Mouse (Mus musculus) MEL (cell line): ENCODE results near the gene Ddx41. TPM values are rescaled to one million over a fixed set of nuclear protein-coding genes. Genes with fewer than 3 reads are reported as not detected.

Experiments
- DNase-seq: peaks from one replicate; pipeline ENCODE4 v3.0.0; 2011; ENCODE audit warnings: low read depth, low spot score
- H3K27ac ChIP-seq: 2 replicates; pipeline ENCODE4 v1.5.1; 2012; ENCODE audit warnings: low read depth, mild to moderate bottlenecking, control low read depth, low read length, moderate library complexity; ENCODE audit not compliant: control insufficient read depth
- H3K27me3 ChIP-seq, 2 experiments: fragments of 150-350 bp in 1 of 2; sonication (generic) in 1 of 2; 2 replicates each; pipeline ENCODE4 v1.6.1; 2012; ENCODE audit warnings: low read length in 2 of 2, mild to moderate bottlenecking in 2 of 2, improper control_type of control experiment in 1 of 2, moderate library complexity in 1 of 2; ENCODE audit not compliant: insufficient read depth in 2 of 2, control insufficient read depth in 1 of 2
- H3K36me3 ChIP-seq, 2 experiments: 2 replicates each; pipeline ENCODE4 v1.6.1; 2012 to 2014; ENCODE audit warnings: low read length in 2 of 2, improper control_type of control experiment in 1 of 2, inconsistent platforms in 1 of 2, mild to moderate bottlenecking in 1 of 2; ENCODE audit not compliant: insufficient read depth in 2 of 2, control insufficient read depth in 1 of 2
- H3K4me1 ChIP-seq, 2 experiments: fragments of 150-350 bp in 1 of 2; sonication (generic) in 1 of 2; 2 replicates each; pipeline ENCODE4 v1.6.1; 2012; ENCODE audit warnings: low read length in 2 of 2, improper control_type of control experiment in 1 of 2, mild to moderate bottlenecking in 1 of 2; ENCODE audit not compliant: insufficient read depth in 2 of 2, control insufficient read depth in 1 of 2
- H3K4me3 ChIP-seq, 2 experiments: fragments of 150-350 bp in 1 of 2; sonication (generic) in 1 of 2; 2 replicates each; pipeline ENCODE4 v1.5.1; 2012; ENCODE audit warnings: low read depth in 2 of 2, low read length in 2 of 2, mild to moderate bottlenecking in 2 of 2, moderate library complexity in 2 of 2, control low read depth in 1 of 2, improper control_type of control experiment in 1 of 2; ENCODE audit not compliant: control insufficient read depth in 1 of 2, insufficient read depth in 1 of 2
- H3K79me2 ChIP-seq: 2 replicates; pipeline ENCODE4 v1.6.1; 2012; ENCODE audit warnings: mild to moderate bottlenecking, low read length, moderate library complexity; ENCODE audit not compliant: control insufficient read depth, poor library complexity, insufficient read depth
- H3K9ac ChIP-seq: 2 replicates; pipeline ENCODE4 v1.6.1; 2012; ENCODE audit warnings: low read depth, mild to moderate bottlenecking, control low read depth, low read length, moderate library complexity; ENCODE audit not compliant: control insufficient read depth, poor library complexity, severe bottlenecking
- H3K9me3 ChIP-seq: fragments of 150-350 bp; sonication (generic); replicated peaks from 2 replicates; pipeline ENCODE4 v1.6.1; 2012; ENCODE audit warnings: mild to moderate bottlenecking, low read length, improper control_type of control experiment, moderate library complexity; ENCODE audit not compliant: insufficient read depth
- CHD1 ChIP-seq: IDR thresholded peaks from 2 replicates; pipeline ENCODE4 v1.6.1; 2012; ENCODE audit warnings: low read depth, mild to moderate bottlenecking, inconsistent platforms, low read length, improper control_type of control experiment
- ELF1 ChIP-seq: IDR thresholded peaks from 2 replicates; pipeline ENCODE4 v1.6.1; 2014; ENCODE audit warnings: low read depth, mild to moderate bottlenecking, inconsistent platforms, low read length, improper control_type of control experiment, moderate library complexity
- ETS1 ChIP-seq: IDR thresholded peaks from 2 replicates; pipeline ENCODE4 v1.6.1; 2012; ENCODE audit warnings: low read depth, mild to moderate bottlenecking, inconsistent platforms, low read length, improper control_type of control experiment, moderate library complexity
- HCFC1 ChIP-seq: IDR thresholded peaks from 2 replicates; pipeline ENCODE4 v1.6.1; 2012; ENCODE audit warnings: low read depth, mild to moderate bottlenecking, inconsistent platforms, low read length, improper control_type of control experiment, moderate library complexity
- MEF2A ChIP-seq: IDR thresholded peaks from 2 replicates; pipeline ENCODE4 v1.6.1; 2014; ENCODE audit warnings: low read depth, mild to moderate bottlenecking, inconsistent platforms, low read length, improper control_type of control experiment; ENCODE audit not compliant: poor library complexity, insufficient replicate concordance, severe bottlenecking; ENCODE audit errors: extremely low read depth
- MXI1 ChIP-seq: IDR thresholded peaks from 2 replicates; pipeline ENCODE4 v1.6.1; 2011; ENCODE audit warnings: mild to moderate bottlenecking, low read depth, low read length, improper control_type of control experiment
- MYC ChIP-seq: IDR thresholded peaks from 2 replicates; pipeline ENCODE4 v1.6.1; 2011; ENCODE audit warnings: low read depth, mild to moderate bottlenecking, low read length, improper control_type of control experiment, moderate library complexity
- NRF1 ChIP-seq: IDR thresholded peaks from 2 replicates; pipeline ENCODE4 v1.6.1; 2014; ENCODE audit warnings: low read depth, mild to moderate bottlenecking, inconsistent platforms, low read length, improper control_type of control experiment, moderate library complexity; ENCODE audit not compliant: poor library complexity, insufficient read depth, severe bottlenecking
- POLR2A ChIP-seq, 2 experiments: IDR thresholded peaks; 2 replicates each; pipeline ENCODE4 v1.6.1; 2011 to 2012; ENCODE audit warnings: low read length in 2 of 2, mild to moderate bottlenecking in 2 of 2, control low read depth in 1 of 2, improper control_type of control experiment in 1 of 2, low read depth in 1 of 2, moderate library complexity in 1 of 2; ENCODE audit not compliant: control insufficient read depth in 1 of 2, insufficient read depth in 1 of 2, poor library complexity in 1 of 2
- POLR2AphosphoS2 ChIP-seq: IDR thresholded peaks from 2 replicates; pipeline ENCODE4 v1.6.1; 2011; ENCODE audit warnings: low read length, improper control_type of control experiment
- RAD21 ChIP-seq: IDR thresholded peaks from 2 replicates; pipeline ENCODE4 v1.6.1; 2011; ENCODE audit warnings: mild to moderate bottlenecking, low read depth, low read length, improper control_type of control experiment
- RCOR1 ChIP-seq: IDR thresholded peaks from 2 replicates; pipeline ENCODE4 v1.6.1; 2012; ENCODE audit warnings: low read depth, mild to moderate bottlenecking, inconsistent platforms, low read length, improper control_type of control experiment
- TAL1 ChIP-seq: IDR thresholded peaks from 2 replicates; pipeline ENCODE4 v1.6.1; 2012; ENCODE audit warnings: mild to moderate bottlenecking, inconsistent platforms, low read length, moderate library complexity, mixed read lengths
- UBTF ChIP-seq: IDR thresholded peaks from 2 replicates; pipeline ENCODE4 v1.6.1; 2012; ENCODE audit warnings: low read depth, mild to moderate bottlenecking, inconsistent platforms, low read length, improper control_type of control experiment, moderate library complexity, borderline replicate concordance; ENCODE audit not compliant: insufficient read depth
- ZMIZ1 ChIP-seq: IDR thresholded peaks from 2 replicates; pipeline ENCODE4 v1.6.1; 2012; ENCODE audit warnings: low read depth, mild to moderate bottlenecking, inconsistent platforms, low read length, improper control_type of control experiment, moderate library complexity
- polyA plus RNA-seq, 2 experiments: library from polyadenylated mRNA; stranded (reverse) in 1 of 2; unstranded in 1 of 2; fragments of >175 nt in 1 of 2; fragments of >200 nt in 1 of 2; gene quantifications; 2 replicates each; pipeline versions ENCODE4 v1.2.1 to v1.2.4; 2012; ENCODE audit warnings: low replicate concordance in 2 of 2, low read depth in 1 of 2; ENCODE audit not compliant: insufficient read length in 2 of 2, insufficient read depth in 1 of 2, missing spikeins in 1 of 2
- total RNA-seq: library from RNA; depleted of rRNA; stranded (reverse); fragments of 300-350 nt; gene quantifications from 2 replicates; pipeline ENCODE4 v1.2.3, GENCODE M21; 2012

Ddx41 gene
- total and polyA plus RNA-seq, 3 experiments, result 58.5 to 88.8 TPM; not detected in 1

GRCm38 (mm10) chr13:55506697-55507096, 29.8 kb downstream of the Ddx41 start:
- H3K27me3 ChIP-seq, result no peaks in the 10 kb centered on the region
- TF ChIP-seq MEF2A, result no peak
- H3K36me3 ChIP-seq, result peaks cover 0 to 22% of the 10 kb centered on the region in 2 experiments; a peak in 2 of 4 replicates

GRCm38 (mm10) chr13:55505810-55506209, 30.6 kb downstream of the Ddx41 start:
- H3K79me2 ChIP-seq, result no peaks in the 10 kb centered on the region
- H3K4me1 ChIP-seq, result peaks cover 12 to 16% of the 10 kb centered on the region in 2 experiments
- H3K9me3 ChIP-seq, result no peaks in the 10 kb centered on the region
- H3K27me3 ChIP-seq, result no peaks in the 10 kb centered on the region
- no peak for DNase-seq
- H3K9ac ChIP-seq, result no peak overlapping the region
- peaks cover 0 to 13% of the 10 kb centered on the region in 2 experiments; a peak in 2 of 4 replicates for H3K36me3 ChIP-seq
- H3K27ac ChIP-seq, result no peak overlapping the region
- no peak overlapping the region for H3K4me3 ChIP-seq
- TF ChIP-seq CHD1, result no peak
- no peak for TF ChIP-seq UBTF
- no peak for TF ChIP-seq RAD21
- TF ChIP-seq RCOR1, result no peak
- no peak for TF ChIP-seq POLR2A (IDR thresholded peaks at IDR 0.05; ENCODE audit: control insufficient read depth in 1 of 2, insufficient read depth in 1 of 2, low read depth in 1 of 2, low read length in 2 of 2, poor library complexity in 1 of 2)
- no peak for TF ChIP-seq TAL1
- no peak for TF ChIP-seq POLR2AphosphoS2
- no peak for TF ChIP-seq ETS1
- no peak for TF ChIP-seq HCFC1
- TF ChIP-seq ZMIZ1, result no peak
- TF ChIP-seq MEF2A, result no peak
- TF ChIP-seq NRF1, result no peak
- no peak for TF ChIP-seq MXI1
- TF ChIP-seq ELF1, result no peak
- TF ChIP-seq MYC, result no peak

More at GRCm38 (mm10) chr13:55506697-55507096, 29.8 kb downstream of the Ddx41 start:
- Histone ChIP-seq H3K4me1 (peaks cover 21 to 24% of the 10 kb centered on the region in 2 experiments), H3K27ac (no peak overlapping the region), H3K9me3 (no peaks in the 10 kb centered on the region), H3K4me3 (no peak overlapping the region), H3K9ac (no peak overlapping the region), H3K79me2 (no peaks in the 10 kb centered on the region; the same call in 1 of the 2 replicates)
- no peak for DNase-seq
